Mouse (Mus musculus) liver, postnatal 0 days (tissue): ENCODE measurements around the gene Aqp9.

Source experiments
- CTCF ChIP-seq: sonication (generic); IDR thresholded peaks from 2 replicates; pipeline ENCODE4 v1.5.1; 2016; ENCODE audit warnings: antibody characterized with exemption, low read depth
- EP300 ChIP-seq: IDR thresholded peaks from 2 replicates; pipeline ENCODE4 v1.6.1; 2016; ENCODE audit warnings: antibody characterized with exemption, low read depth, mild to moderate bottlenecking

- no peak for TF ChIP-seq EP300
- TF ChIP-seq CTCF, result peak; percentile 88
These were observed 94.7 kb downstream of the Aqp9 start for GRCm38 (mm10) chr9:71073831-71074230.
